Mouse (Mus musculus): ENCODE measurements around the gene CK137956. TPM values are rescaled to one million over a fixed set of nuclear protein-coding genes. Genes with fewer than 3 reads are reported as not detected.
A peak's percentile ranks its signal among the peaks of the same experiment; 100 is the strongest.

CK137956 gene
- polyA plus RNA-seq (2015; fragmentation: Nextera tagmentation; extraction: Ambion mirVana) = not detected in 2 replicates

DNA sequence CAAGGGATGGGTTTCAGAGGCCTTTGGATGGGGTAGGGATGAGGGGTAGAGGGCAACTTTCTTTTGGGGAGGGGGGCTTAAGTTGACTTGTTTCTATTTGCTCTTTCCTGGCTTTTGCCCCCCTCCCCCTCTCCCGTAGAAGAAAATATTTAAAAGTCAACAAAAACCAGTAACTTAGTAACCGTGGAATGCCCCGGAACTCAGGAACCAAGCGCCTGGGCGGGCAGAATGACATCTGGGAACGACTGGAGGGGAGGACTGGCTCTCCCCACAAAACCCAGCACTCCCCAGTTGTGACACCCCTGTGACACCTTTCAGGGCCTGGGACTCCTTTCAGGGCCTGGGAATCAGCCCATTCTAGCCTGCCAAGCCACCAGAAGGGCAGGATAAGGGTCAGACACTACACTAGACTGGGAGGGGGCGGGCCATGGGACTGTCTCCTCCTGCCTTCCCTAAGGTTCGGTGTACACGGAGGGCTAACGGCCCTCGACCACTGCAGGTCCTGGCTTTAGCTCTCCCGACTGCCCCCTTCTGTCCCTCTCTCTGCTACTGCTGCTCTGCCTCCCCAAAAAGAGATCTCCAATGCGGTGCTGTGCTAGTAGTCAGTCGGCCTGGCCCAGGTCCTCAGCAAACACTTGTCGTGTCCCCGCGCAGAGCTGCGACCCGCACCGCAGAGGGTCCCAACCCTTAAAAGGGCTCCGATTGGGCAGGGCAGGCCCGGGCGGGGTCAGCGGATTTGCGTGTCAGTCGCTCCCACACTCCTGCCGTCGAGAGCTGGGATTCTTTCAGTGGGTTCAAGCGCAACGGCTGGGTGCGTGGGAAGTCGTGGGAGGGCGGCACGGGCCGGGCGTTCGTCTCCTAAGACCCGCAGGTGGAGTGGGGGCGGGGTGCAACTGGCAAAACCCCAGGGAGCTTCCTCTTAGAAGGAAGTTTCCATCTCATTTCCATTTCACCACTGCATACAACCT, at the start of gene CK137956:
Gene CK137956, minus strand, starts transcription at position 51 of the 968 bp plus-strand sequence.
- H3K4me2 ChIP-seq = no peak within 1 kb of the TSS
- H3K4me1 ChIP-seq = no peaks in the 10 kb centered on the region
- 5% methylated on average over 39 of the region's 39 CpGs for WGBS
- H3K9me3 ChIP-seq = no peaks in the 10 kb centered on the region
- H3K27me3 ChIP-seq = peaks cover 54% of the 10 kb centered on the region
- no peak within 1 kb of the TSS for H3K27ac ChIP-seq
- no peaks in the 10 kb centered on the region for H3K36me3 ChIP-seq
- H3K9ac ChIP-seq = no peak within 1 kb of the TSS
- ATAC-seq (ENCODE audit: insufficient number of reproducible peaks, insufficient read depth, low FRiP score, low TSS enrichment, low read depth) = no peak
- H3K4me3 ChIP-seq = no peak within 1 kb of the TSS

DNA sequence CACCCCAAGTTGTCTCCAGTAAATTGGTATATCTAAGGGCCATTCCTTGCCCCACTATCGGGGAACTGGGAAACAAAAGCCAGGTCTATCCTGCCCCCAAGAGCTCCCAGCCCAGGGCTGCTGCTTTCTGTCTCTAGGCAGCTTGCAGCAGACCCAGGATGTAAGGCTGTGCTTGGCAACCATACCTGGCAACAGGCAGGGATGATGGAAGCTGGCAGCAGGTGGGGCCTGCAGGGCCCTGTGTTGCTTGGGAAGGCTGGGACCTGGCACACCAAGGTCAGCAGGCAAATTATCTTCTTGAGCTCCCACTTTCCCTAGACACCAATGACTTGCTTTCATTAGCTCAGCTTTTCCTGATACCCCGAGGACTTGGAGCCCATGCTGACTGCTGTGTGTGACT, 48.7 kb upstream of the CK137956 start:
- Histone ChIP-seq H3K27me3 (no peaks in the 10 kb centered on the region), H3K4me3 (no peak overlapping the region), H3K9me3 (no peaks in the 10 kb centered on the region), H3K36me3 (no peaks in the 10 kb centered on the region), H3K4me2 (no peak overlapping the region), H3K4me1 (no peaks in the 10 kb centered on the region), H3K27ac (no peak overlapping the region), H3K9ac (no peak overlapping the region)
- ATAC-seq (ENCODE audit: insufficient number of reproducible peaks, insufficient read depth, low FRiP score, low TSS enrichment, low read depth) = no peak
- 66% methylated on average over 2 of the region's 2 CpGs for WGBS

DNA sequence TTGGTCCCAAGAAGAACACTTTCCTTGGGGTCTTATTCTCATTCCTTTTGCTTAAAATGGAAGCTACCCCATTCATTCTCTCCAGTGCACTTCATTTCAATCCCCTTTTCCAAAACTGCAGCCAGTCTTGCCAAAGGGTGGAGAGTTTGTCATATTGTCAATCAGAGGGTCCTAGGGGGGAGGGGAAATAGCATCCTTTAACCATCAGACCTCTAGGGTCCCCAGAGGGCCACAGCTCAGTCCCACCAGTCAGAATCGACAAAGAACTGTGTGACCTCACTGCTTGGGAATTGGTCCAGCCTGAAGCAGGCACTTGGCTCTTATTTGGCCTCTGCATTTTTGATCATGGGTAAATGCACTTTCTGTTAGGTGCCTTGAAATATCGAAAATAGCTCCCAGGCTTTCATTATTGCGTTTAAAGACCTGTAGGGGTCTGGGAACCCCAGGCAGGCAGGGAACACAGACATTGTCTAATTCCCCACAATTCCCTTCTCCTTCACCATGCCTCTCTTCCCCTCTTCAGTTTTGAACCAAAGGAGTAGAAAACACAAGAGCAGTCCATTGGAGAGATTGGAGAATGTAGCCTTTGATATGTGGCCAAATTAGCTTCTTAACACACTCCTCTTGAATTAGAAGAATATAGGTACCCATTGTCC, 34.2 kb upstream of the CK137956 start:
- Histone ChIP-seq H3K36me3 (no peaks in the 10 kb centered on the region), H3K9me3 (no peaks in the 10 kb centered on the region), H3K9ac (no peak overlapping the region), H3K4me3 (no peak overlapping the region), H3K4me2 (no peak overlapping the region), H3K4me1 (no peaks in the 10 kb centered on the region), H3K27ac (no peak overlapping the region), H3K27me3 (no peaks in the 10 kb centered on the region)
- ATAC-seq (ENCODE audit: insufficient number of reproducible peaks, insufficient read depth, low FRiP score, low TSS enrichment, low read depth) = no peak
- WGBS = 61% methylated on average over 3 of the region's 3 CpGs

DNA sequence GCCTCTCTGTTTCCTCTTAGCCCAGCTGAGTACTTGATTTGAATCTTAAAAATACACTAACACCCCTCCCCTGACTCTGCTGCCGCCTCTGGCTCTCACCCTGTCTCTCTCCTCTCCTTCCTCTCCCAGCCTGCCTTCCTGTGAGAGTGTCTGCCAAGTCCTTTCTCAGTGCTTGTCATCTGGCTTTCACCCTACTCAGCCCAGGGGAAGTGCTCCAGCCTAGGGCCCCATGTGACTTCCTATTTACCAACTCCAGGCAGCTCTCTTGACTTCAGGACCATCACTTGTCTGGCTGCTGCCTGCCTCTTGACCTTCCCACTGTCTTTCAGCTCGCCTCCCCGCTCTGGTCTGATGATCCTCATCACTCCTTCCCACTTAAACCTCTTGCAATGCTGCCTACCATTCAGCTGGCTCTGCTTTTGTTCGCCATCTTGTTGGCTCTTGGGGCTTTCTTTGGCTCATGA, 31.9 kb upstream of the CK137956 start:
- Histone ChIP-seq H3K27ac (no peak overlapping the region), H3K9me3 (no peaks in the 10 kb centered on the region), H3K4me3 (no peak overlapping the region), H3K9ac (no peak overlapping the region), H3K4me1 (no peaks in the 10 kb centered on the region), H3K4me2 (no peak overlapping the region), H3K36me3 (no peaks in the 10 kb centered on the region), H3K27me3 (no peaks in the 10 kb centered on the region)
- WGBS = 70% methylated on average over 4 of the region's 4 CpGs
- ATAC-seq (ENCODE audit: insufficient number of reproducible peaks, insufficient read depth, low FRiP score, low TSS enrichment, low read depth) = no peak

DNA sequence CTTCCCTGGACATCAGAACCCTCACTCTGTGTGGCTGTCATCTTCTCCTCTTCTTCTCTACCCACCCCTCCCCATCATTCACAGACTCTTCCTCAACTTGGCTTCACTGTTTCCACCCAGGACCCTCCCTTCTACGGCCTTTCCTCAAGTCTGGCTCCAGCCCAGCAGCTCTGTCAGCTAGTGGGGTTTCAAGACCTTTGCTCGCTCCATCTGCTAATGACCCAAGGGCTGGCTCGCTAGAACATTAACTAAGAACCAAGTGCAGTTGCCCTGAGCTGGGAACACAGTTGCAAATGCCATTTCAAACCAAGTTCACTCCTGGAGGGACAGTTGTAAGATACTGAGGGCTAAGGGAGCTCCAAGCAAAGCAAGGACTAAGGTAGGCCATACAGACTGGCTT, 28.5 kb upstream of the CK137956 start:
- H3K9ac ChIP-seq = no peak overlapping the region
- H3K27me3 ChIP-seq = no peaks in the 10 kb centered on the region
- H3K9me3 ChIP-seq = no peaks in the 10 kb centered on the region
- H3K27ac ChIP-seq = no peak overlapping the region
- H3K4me1 ChIP-seq = no peaks in the 10 kb centered on the region
- H3K4me2 ChIP-seq = no peak overlapping the region
- 88% methylated on average over 3 of the region's 3 CpGs for WGBS
- ATAC-seq (ENCODE audit: insufficient number of reproducible peaks, insufficient read depth, low FRiP score, low TSS enrichment, low read depth) = no peak
- H3K36me3 ChIP-seq = no peaks in the 10 kb centered on the region
- H3K4me3 ChIP-seq = no peak overlapping the region

DNA sequence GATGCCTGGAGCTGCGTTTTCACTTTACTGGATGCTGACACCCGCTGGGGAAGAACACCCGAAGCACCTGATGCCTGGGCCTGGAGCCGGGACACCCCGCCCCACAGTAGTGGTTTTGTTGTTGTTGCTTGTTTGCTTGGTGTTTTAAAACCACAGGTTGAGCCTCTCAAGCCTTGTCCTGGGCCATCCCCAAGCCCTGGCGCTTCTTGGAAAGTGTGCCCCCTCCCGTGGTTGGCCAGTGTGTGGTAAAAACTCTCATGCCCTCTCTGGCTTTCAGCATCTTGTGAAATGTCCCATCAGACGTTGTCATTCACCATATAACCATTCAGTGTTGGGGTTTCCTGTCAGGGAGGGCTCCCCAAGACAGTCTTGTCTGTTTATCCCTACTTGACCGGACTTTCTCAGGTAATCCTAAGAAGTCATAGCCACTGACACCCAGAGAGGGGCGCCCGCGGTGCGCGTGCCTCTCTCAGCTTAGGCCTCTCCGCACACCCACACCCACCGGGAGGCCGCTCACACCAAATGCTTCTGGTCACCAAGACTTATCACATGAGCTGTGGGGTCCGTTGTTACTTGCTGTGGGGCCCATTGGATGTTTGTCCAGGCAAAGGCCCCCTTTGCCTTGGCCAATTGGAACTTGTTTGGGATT, 18.7 kb upstream of the CK137956 start:
- Histone ChIP-seq H3K27me3 (peaks cover 84% of the 10 kb centered on the region), H3K27ac (no peak overlapping the region), H3K4me3 (no peak overlapping the region), H3K9me3 (no peaks in the 10 kb centered on the region), H3K36me3 (no peaks in the 10 kb centered on the region), H3K4me2 (no peak overlapping the region; the same call in 1 of the 2 replicates), H3K9ac (no peak overlapping the region), H3K4me1 (peaks cover 14% of the 10 kb centered on the region; the same call in 1 of the 2 replicates)
- no peak for ATAC-seq (ENCODE audit: insufficient number of reproducible peaks, insufficient read depth, low FRiP score, low TSS enrichment, low read depth)
- WGBS = 8% methylated on average over 18 of the region's 18 CpGs

DNA sequence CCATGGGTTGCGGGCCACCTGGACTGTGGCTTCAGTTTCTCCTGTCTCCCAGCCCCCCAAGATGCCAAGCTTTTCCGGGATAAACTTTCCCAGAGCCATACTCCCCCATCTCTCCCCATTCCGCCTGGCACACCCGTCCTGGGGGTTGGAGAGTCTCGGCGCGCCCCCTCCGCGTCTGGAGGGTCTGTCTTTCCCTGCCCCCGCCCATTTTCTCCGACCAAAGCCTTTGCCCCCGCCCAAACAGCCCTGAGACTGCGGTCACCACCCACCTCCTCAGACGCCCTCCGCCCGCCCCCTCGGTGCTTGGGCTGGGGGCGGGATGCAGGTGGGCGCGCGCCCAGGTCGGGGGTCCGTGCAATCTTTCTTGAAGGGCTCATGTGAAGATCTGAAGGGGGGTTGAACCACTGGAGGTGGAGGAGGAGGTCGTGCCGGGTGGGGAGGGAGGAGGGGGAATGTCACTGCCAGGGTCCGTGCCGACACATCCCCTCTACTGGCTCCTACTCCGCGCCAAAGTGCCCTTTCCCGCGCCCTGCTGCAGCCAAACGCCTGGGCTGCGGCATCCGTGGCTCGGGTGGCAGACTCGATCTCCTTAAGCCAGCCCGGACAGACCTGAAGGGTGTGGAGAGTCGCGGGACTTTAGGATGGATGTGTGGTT, 17.9 kb upstream of the CK137956 start:
- 1% methylated on average over 39 of the region's 39 CpGs for WGBS
- peaks cover 14% of the 10 kb centered on the region; the same call in 1 of the 2 replicates for H3K4me1 ChIP-seq
- no peak overlapping the region for H3K27ac ChIP-seq
- H3K4me3 ChIP-seq = peak overlapping the region; percentile 42
- ATAC-seq (ENCODE audit: insufficient number of reproducible peaks, insufficient read depth, low FRiP score, low TSS enrichment, low read depth) = no peak
- peak overlapping the region; percentile 62 for H3K4me2 ChIP-seq
- no peak overlapping the region for H3K9ac ChIP-seq
- H3K36me3 ChIP-seq = no peaks in the 10 kb centered on the region
- H3K27me3 ChIP-seq = peaks cover 92% of the 10 kb centered on the region
- H3K9me3 ChIP-seq = no peaks in the 10 kb centered on the region

DNA sequence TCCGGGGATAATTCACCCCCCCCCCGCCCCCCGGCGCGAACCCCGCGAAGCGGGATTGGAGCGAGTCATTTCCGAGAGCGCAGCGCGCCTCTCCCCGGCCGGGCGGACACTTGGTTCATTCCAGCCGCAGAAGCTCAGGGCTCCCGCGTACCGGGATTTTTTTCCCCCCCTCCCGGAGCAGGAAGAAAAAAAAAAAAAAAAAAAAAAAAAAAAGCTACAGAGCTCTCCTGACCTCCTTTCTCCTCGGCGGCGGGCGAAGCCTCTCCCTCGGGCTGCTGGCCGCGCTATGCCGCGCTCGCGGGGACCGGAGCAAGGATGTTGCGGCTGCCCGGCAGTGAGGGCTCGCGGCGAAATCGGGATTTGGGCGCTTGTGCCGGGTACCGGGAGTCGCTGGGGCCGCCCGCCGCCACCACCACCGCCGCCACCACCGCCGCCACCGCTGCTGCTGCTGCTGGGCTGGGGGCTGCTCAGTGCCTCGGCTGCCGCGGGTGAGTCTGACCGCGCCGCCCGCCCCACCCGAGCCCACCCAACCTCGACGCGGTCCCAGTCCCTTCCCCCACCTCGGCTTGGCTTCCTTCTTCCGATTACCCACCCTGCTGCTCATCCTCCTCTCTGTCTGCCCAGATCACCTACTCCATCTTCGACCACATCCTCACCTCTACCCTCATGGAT, 17.2 kb upstream of the CK137956 start, which contains the start of gene Csmd2:
Gene Csmd2, plus strand, starts transcription at position 74 of the 672 bp plus-strand sequence.
- H3K9me3 ChIP-seq = no peaks in the 10 kb centered on the region
- H3K4me2 ChIP-seq = peak within 1 kb of the TSS; percentile 62
- no peak within 1 kb of the TSS for H3K27ac ChIP-seq
- H3K9ac ChIP-seq = peak within 1 kb of the TSS; percentile 41; the same call in 1 of the 2 replicates
- ATAC-seq (ENCODE audit: insufficient number of reproducible peaks, insufficient read depth, low FRiP score, low TSS enrichment, low read depth) = no peak
- peaks cover 14% of the 10 kb centered on the region; the same call in 1 of the 2 replicates for H3K4me1 ChIP-seq
- peak within 1 kb of the TSS; percentile 42 for H3K4me3 ChIP-seq
- peaks cover 85% of the 10 kb centered on the region for H3K27me3 ChIP-seq
- H3K36me3 ChIP-seq = no peaks in the 10 kb centered on the region
- 0% methylated on average over 42 of the region's 65 CpGs for WGBS

DNA sequence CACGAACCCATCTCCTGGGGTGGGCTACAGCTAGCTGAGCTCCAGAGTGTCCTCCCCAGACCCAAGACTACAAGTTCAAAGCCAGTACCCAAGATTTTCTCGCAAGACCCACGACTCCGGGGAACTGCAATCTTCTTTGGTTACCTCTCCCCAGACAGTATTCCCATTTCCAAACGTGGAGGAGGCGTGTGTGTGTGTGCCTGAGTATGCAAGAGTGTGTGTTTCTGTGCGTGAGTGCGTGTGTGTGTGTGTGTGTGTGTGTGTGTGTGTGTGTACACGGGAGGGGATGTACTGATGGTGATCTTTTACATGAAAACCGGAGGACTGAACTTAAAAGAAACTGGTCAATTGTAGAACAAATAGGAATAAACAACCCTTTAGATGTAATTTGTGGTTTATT, 16.5 kb upstream of the CK137956 start:
- 8% methylated on average over 10 of the region's 10 CpGs for WGBS
- H3K9me3 ChIP-seq = no peaks in the 10 kb centered on the region
- H3K9ac ChIP-seq = no peak overlapping the region
- H3K36me3 ChIP-seq = no peaks in the 10 kb centered on the region
- peaks cover 14% of the 10 kb centered on the region; the same call in 1 of the 2 replicates for H3K4me1 ChIP-seq
- H3K4me2 ChIP-seq = peak overlapping the region; percentile 62
- no peak for ATAC-seq (ENCODE audit: insufficient number of reproducible peaks, insufficient read depth, low FRiP score, low TSS enrichment, low read depth)
- peaks cover 84% of the 10 kb centered on the region for H3K27me3 ChIP-seq
- H3K4me3 ChIP-seq = peak overlapping the region; percentile 42
- H3K27ac ChIP-seq = no peak overlapping the region

DNA sequence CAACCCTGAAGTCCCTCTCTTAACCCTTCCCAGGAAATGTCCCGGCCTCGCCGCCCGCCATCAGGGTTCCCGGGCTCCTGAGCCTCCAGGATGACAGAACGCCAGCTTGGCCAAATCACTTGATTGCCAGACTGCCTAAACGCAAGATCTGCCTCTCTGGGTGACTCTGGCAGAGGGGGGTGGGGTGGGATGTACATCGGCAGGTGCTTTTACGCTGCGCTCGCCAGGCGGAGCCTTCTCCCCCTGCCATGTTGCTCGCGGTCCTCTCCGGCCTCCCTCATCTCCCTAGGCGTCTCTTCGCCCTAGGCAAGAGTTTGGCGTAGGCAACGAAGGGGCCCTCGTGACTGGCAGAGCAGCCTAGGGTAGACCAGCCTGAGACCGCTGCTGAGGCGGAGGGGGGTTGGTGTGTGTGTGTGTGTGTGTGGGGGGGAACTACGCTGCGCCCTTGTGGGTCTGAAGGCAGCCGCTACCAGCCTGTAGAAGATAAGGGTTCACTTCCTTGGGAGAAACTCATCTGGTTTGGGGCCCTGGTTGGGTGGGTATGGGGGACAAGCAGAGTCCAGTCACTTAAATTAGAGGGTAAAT, 15.8 kb upstream of the CK137956 start:
- no peak overlapping the region for H3K4me2 ChIP-seq
- 2% methylated on average over 25 of the region's 25 CpGs for WGBS
- ATAC-seq (ENCODE audit: insufficient number of reproducible peaks, insufficient read depth, low FRiP score, low TSS enrichment, low read depth) = no peak

More for the DNA sequence above, 15.8 kb upstream of the CK137956 start:
- Histone ChIP-seq H3K4me1 (peaks cover 14% of the 10 kb centered on the region; the same call in 1 of the 2 replicates), H3K27me3 (peaks cover 81% of the 10 kb centered on the region), H3K36me3 (no peaks in the 10 kb centered on the region), H3K9ac (no peak overlapping the region), H3K9me3 (no peaks in the 10 kb centered on the region), H3K4me3 (no peak overlapping the region), H3K27ac (no peak overlapping the region)
